Mouse (Mus musculus): Measurements from ENCODE around the gene Mcts1. TPM values are rescaled to one million over a fixed set of nuclear protein-coding genes. Genes with fewer than 3 reads are reported as not detected.

The Mcts1 gene
- polyA plus RNA-seq, 1 experiment from 2014 or later, result 65.6 TPM

DNA sequence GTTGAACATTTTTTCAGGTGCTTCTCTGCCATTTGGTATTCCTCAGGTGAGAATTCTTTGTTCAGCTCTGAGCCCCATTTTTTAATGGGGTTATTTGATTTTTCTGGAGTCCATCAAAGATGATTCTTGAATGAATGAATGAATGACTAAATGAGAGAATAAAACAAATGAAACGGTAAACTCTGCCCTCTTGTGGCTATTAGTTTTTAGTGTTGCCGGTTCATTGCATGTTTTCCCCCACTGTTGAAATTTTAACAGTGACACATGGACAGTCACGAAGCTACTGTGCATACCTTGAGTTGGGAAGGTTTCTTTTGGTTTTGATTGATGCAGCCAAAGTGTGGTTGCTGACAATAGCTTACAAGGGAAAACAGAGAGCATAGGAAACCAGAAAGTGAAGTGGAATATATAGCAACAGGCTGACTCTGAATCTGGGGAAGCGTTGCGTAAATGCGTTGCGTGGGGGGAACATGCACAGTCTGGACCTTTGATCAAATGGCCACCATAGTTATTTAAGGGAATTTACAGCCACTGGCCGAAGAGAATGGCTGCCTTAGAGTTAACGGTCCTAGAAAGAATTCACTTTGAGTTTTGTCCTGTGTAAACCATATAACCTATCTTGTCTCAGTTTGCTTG lies 50.1 kb downstream of the Mcts1 start:
- H3K27me3 ChIP-seq (ENCODE audit: control insufficient read depth, insufficient read depth, low read length), result no peaks in the 10 kb centered on the region
- H3K4me3 ChIP-seq (ENCODE audit: low read length), result no peak overlapping the region
- H3K36me3 ChIP-seq (ENCODE audit: control insufficient read depth, insufficient read depth), result no peaks in the 10 kb centered on the region
- no peak for ATAC-seq (replicated peaks; ENCODE audit: extremely low read depth, insufficient read depth, low FRiP score)
- peaks cover 4% of the 10 kb centered on the region; the same call in 1 of the 2 replicates for H3K9me3 ChIP-seq (replicated peaks; ENCODE audit: control insufficient read depth, low read length)
- H3K9ac ChIP-seq (ENCODE audit: low read length), result no peak overlapping the region
- no peak overlapping the region for H3K4me2 ChIP-seq (ENCODE audit: low read depth, low read length)
- H3K27ac ChIP-seq (ENCODE audit: low read length), result no peak overlapping the region
- no peaks in the 10 kb centered on the region for H3K4me1 ChIP-seq (ENCODE audit: control insufficient read depth, insufficient read depth, low read length)
- WGBS, result 65% methylated on average over 9 of the region's 9 CpGs

DNA sequence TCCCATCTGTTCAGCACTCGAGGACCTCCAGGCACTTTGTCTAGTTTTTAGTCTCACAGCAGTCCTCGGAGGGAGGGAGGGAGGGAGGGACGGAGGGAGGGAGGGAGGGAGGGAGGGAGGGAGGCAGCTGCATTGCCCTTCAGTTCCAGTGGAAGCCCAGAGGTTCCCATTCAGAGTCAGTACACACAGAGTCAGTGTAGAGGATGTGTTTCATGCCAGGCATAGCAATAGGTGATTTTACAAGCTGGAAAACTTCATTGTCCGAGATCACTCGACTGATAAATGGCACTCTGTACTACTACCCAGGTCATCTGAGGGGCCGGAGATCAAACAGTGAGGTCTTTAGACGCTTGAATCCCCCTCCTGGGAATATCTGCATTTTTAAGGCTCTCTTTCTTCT lies 50.8 kb downstream of the Mcts1 start:
- no peaks in the 10 kb centered on the region for H3K4me1 ChIP-seq (ENCODE audit: control insufficient read depth, insufficient read depth, low read length)
- H3K9me3 ChIP-seq (replicated peaks; ENCODE audit: control insufficient read depth, low read length), result peaks cover 4% of the 10 kb centered on the region; the same call in 1 of the 2 replicates
- no peak overlapping the region for H3K4me2 ChIP-seq (ENCODE audit: low read depth, low read length)
- no peaks in the 10 kb centered on the region for H3K27me3 ChIP-seq (ENCODE audit: control insufficient read depth, insufficient read depth, low read length)
- H3K36me3 ChIP-seq (ENCODE audit: control insufficient read depth, insufficient read depth), result no peaks in the 10 kb centered on the region
- no peak overlapping the region for H3K9ac ChIP-seq (ENCODE audit: low read length)
- ATAC-seq (replicated peaks; ENCODE audit: extremely low read depth, insufficient read depth, low FRiP score), result no peak
- H3K27ac ChIP-seq (ENCODE audit: low read length), result no peak overlapping the region
- WGBS, result 44% methylated on average over 5 of the region's 7 CpGs
- no peak overlapping the region for H3K4me3 ChIP-seq (ENCODE audit: low read length)

DNA sequence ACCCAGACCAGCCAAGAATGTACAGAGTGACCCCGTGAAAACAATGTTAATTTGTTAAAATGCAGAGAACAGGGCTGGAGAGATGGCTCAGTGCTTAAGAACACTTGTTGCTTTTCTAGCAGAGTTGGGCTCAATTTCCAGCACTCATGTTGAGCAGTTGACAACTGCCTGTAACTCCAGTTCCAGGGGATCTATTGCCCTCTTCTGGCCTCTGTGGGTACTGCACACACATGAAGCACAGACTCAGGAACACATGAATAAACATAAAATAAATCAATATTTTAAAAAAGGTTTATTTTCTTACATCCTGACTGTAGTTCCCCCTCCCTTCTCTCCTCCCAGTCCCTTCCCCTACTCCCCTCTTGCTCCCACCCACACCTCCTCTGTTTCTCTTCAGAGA lies 52.8 kb downstream of the Mcts1 start:
- Histone ChIP-seq H3K9ac (ENCODE audit: low read length) (no peak overlapping the region), H3K27ac (ENCODE audit: low read length) (no peak overlapping the region), H3K36me3 (ENCODE audit: control insufficient read depth, insufficient read depth) (no peaks in the 10 kb centered on the region), H3K9me3 (replicated peaks; ENCODE audit: control insufficient read depth, low read length) (peaks cover 4% of the 10 kb centered on the region; the same call in 1 of the 2 replicates), H3K4me2 (ENCODE audit: low read depth, low read length) (no peak overlapping the region), H3K4me3 (ENCODE audit: low read length) (no peak overlapping the region), H3K4me1 (ENCODE audit: control insufficient read depth, insufficient read depth, low read length) (no peaks in the 10 kb centered on the region), H3K27me3 (ENCODE audit: control insufficient read depth, insufficient read depth, low read length) (no peaks in the 10 kb centered on the region)
- no peak for ATAC-seq (replicated peaks; ENCODE audit: extremely low read depth, insufficient read depth, low FRiP score)
- 67% methylated on average over 1 of the region's 1 CpGs for WGBS

GRCm38 (mm10) chrX:38654681-38655080 lies 54.3 kb downstream of the Mcts1 start:
- H3K4me1 ChIP-seq (ENCODE audit: control insufficient read depth, insufficient read depth, low read length), result no peaks in the 10 kb centered on the region
- 83% methylated on average over 5 of the region's 5 CpGs for WGBS
- H3K9me3 ChIP-seq (replicated peaks; ENCODE audit: control insufficient read depth, low read length), result peaks cover 4% of the 10 kb centered on the region; the same call in 1 of the 2 replicates
- no peak overlapping the region for H3K4me2 ChIP-seq (ENCODE audit: low read depth, low read length)
- no peaks in the 10 kb centered on the region for H3K27me3 ChIP-seq (ENCODE audit: control insufficient read depth, insufficient read depth, low read length)
- no peak overlapping the region for H3K9ac ChIP-seq (ENCODE audit: low read length)
- ATAC-seq (replicated peaks; ENCODE audit: extremely low read depth, insufficient read depth, low FRiP score), result no peak
- H3K27ac ChIP-seq (ENCODE audit: low read length), result no peak overlapping the region
- no peak overlapping the region for H3K4me3 ChIP-seq (ENCODE audit: low read length)
- H3K36me3 ChIP-seq (ENCODE audit: control insufficient read depth, insufficient read depth), result no peaks in the 10 kb centered on the region

DNA sequence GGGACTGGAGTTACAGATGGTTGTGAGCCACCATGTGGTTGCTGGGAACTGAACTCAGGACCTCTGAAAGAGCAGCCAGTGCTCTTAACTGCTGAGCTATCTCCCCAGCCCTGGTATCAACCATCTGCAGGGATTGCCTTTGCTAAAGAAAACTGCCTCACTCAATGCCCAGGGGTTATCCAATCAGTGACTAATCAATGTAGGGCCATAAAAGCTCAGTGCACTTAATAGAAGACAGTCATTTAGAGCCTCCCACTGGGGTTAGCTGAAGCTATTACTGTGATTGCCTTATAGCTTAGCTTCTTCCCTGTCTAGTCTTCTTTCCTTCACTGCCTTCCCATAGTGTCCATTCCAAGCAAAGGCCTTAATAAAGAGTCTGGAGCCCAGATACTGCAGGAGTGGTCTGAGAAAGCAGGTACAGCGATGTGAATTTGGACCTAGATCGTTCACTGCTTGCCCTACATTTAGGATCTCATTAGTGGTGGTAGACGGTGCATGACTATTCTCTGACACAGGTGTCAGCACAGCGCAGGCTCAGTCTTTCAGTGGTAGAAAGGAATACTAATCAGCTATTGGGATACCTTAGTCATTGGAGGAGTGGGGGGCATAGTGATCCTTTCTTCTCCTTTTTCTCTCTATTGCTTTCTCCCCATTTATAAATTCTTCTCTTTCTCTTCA lies 56.0 kb downstream of the Mcts1 start:
- H3K27me3 ChIP-seq (ENCODE audit: control insufficient read depth, insufficient read depth, low read length), result no peaks in the 10 kb centered on the region
- no peaks in the 10 kb centered on the region for H3K4me1 ChIP-seq (ENCODE audit: control insufficient read depth, insufficient read depth, low read length)
- peaks cover 4% of the 10 kb centered on the region; the same call in 1 of the 2 replicates for H3K9me3 ChIP-seq (replicated peaks; ENCODE audit: control insufficient read depth, low read length)
- 80% methylated on average over 4 of the region's 4 CpGs for whole genome bisulfite sequencing
- H3K4me3 ChIP-seq (ENCODE audit: low read length), result no peak overlapping the region
- no peak overlapping the region for H3K27ac ChIP-seq (ENCODE audit: low read length)
- no peak overlapping the region for H3K4me2 ChIP-seq (ENCODE audit: low read depth, low read length)
- ATAC-seq (replicated peaks; ENCODE audit: extremely low read depth, insufficient read depth, low FRiP score), result no peak
- H3K9ac ChIP-seq (ENCODE audit: low read length), result no peak overlapping the region
- no peaks in the 10 kb centered on the region for H3K36me3 ChIP-seq (ENCODE audit: control insufficient read depth, insufficient read depth)

Other genes with a start within 250 kb of the Mcts1 start
- 137 and 161 TPM in 2 replicates for gene Lamp2, start 144.1 kb upstream of the Mcts1 start, polyA plus RNA-seq (2015; fragmentation: Nextera tagmentation; extraction: Ambion mirVana)
- 12.2 and 14.0 TPM in 2 replicates for gene Cul4b, start 24.4 kb upstream of the Mcts1 start, polyA plus RNA-seq (2015; fragmentation: Nextera tagmentation; extraction: Ambion mirVana)
- gene C1galt1c1, start 34.5 kb downstream of the Mcts1 start, polyA plus RNA-seq (2015; fragmentation: Nextera tagmentation; extraction: Ambion mirVana), result 23.9 and 29.0 TPM in 2 replicates
- gene 6030498E09Rik, start 172.1 kb downstream of the Mcts1 start, polyA plus RNA-seq (2015; fragmentation: Nextera tagmentation; extraction: Ambion mirVana), result 0.96 and 1.7 TPM in 2 replicates

All from heart, embryonic 16.5 days (tissue).